Mouse (Mus musculus) midbrain, embryonic 16.5 days (tissue): Measurements from ENCODE around the gene Psmd14. TPM values are rescaled to one million over a fixed set of nuclear protein-coding genes. Genes with fewer than 3 reads are reported as not detected.

Experiments
- ATAC-seq: fragments of 200-750 bp; cut with Nextera tagmentation; 2 replicates; pipeline ENCODE4 v1.8.0; 2017; ENCODE audit warnings: moderate TSS enrichment
- H3K27ac ChIP-seq: fragments of 300-500 bp; sonication (generic); 2 replicates; pipeline ENCODE4 v1.5.1; 2014; ENCODE audit warnings: mild to moderate bottlenecking, low read length, mixed read lengths
- H3K27me3 ChIP-seq: fragments of 300-500 bp; sonication (generic); 2 replicates; pipeline ENCODE4 v1.6.1; 2014; ENCODE audit warnings: low read depth, low read length, mixed read lengths; ENCODE audit not compliant: control insufficient read depth, insufficient read depth
- H3K36me3 ChIP-seq: fragments of 300-500 bp; sonication (generic); 2 replicates; pipeline ENCODE4 v1.6.1; 2014; ENCODE audit warnings: mild to moderate bottlenecking, low read length, moderate library complexity, mixed read lengths; ENCODE audit not compliant: control insufficient read depth, insufficient read depth
- H3K4me1 ChIP-seq: fragments of 300-500 bp; sonication (generic); 2 replicates; pipeline ENCODE4 v1.6.1; 2014; ENCODE audit warnings: mild to moderate bottlenecking, low read length, mixed read lengths; ENCODE audit not compliant: control insufficient read depth, insufficient read depth
- H3K4me2 ChIP-seq: fragments of 300-500 bp; sonication (generic); 2 replicates; pipeline ENCODE4 v1.6.1; 2014; ENCODE audit warnings: mild to moderate bottlenecking, low read length, mixed read lengths
- H3K4me3 ChIP-seq: fragments of 300-500 bp; sonication (generic); 2 replicates; pipeline ENCODE4 v1.5.1; 2014; ENCODE audit warnings: low read depth, mild to moderate bottlenecking, low read length, moderate library complexity, mixed read lengths
- H3K9ac ChIP-seq: fragments of 300-500 bp; sonication (generic); 2 replicates; pipeline ENCODE4 v1.6.1; 2014; ENCODE audit warnings: low read depth, low read length, mixed read lengths
- H3K9me3 ChIP-seq: fragments of 300-500 bp; sonication (generic); replicated peaks from 2 replicates; pipeline ENCODE4 v1.6.1; 2014; ENCODE audit warnings: mild to moderate bottlenecking, low read length, mixed read lengths; ENCODE audit not compliant: control insufficient read depth, poor library complexity, severe bottlenecking
- WGBS: fragments of 180-500 bp; shearing (Covaris S2); extraction: QIAGEN DNeasy Blood & Tissue Kit; methylation state at CpG from one replicate; pipeline ENCODE4 v1.1.7; 2014; 5-methylcytosine and 5-hydroxymethylcytosine counted together
- polyA plus RNA-seq: library from polyadenylated mRNA; unstranded; fragments of >200 nt; fragmentation: Nextera tagmentation; extraction: Ambion mirVana; gene quantifications from 2 replicates; pipeline ENCODE4 v1.2.1, GENCODE M21; 2015

Psmd14 gene
- polyA plus RNA-seq, 1 experiment from 2014 or later, result 195 TPM

- Histone ChIP-seq H3K27me3 (peaks cover 41% of the 10 kb centered on the region), H3K4me2 (no peak overlapping the region), H3K36me3 (no peaks in the 10 kb centered on the region), H3K4me3 (no peak overlapping the region), H3K4me1 (peaks cover 18% of the 10 kb centered on the region), H3K9ac (no peak overlapping the region), H3K9me3 (no peaks in the 10 kb centered on the region; the same call in 1 of the 2 replicates), H3K27ac (no peak overlapping the region)
- no peak for ATAC-seq
- 20% methylated on average over 1 of the region's 1 CpGs for WGBS
Measured at GRCm38 (mm10) chr2:61813521-61813920, 102.0 kb downstream of the Psmd14 start.

GRCm38 (mm10) chr2:61814548-61815473 lies 103.3 kb downstream of the Psmd14 start:
- WGBS, result 2% methylated on average over 34 of the region's 50 CpGs
- peak overlapping the region; percentile 63 for H3K9ac ChIP-seq
- H3K4me1 ChIP-seq, result peaks cover 18% of the 10 kb centered on the region
- H3K27me3 ChIP-seq, result peaks cover 28% of the 10 kb centered on the region
- peak; percentile 89 for ATAC-seq
- 0 out of 2 replicates have a peak overlapping the region, but pooled peaks have one; percentile 69 for H3K27ac ChIP-seq
- H3K36me3 ChIP-seq, result no peaks in the 10 kb centered on the region
- H3K4me2 ChIP-seq, result peak overlapping the region; percentile 89
- H3K9me3 ChIP-seq, result no peaks in the 10 kb centered on the region; the same call in 1 of the 2 replicates
- H3K4me3 ChIP-seq, result peak overlapping the region; percentile 50

GRCm38 (mm10) chr2:61815583-61816313 lies 104.3 kb downstream of the Psmd14 start:
- peaks cover 19% of the 10 kb centered on the region for H3K27me3 ChIP-seq
- peaks cover 18% of the 10 kb centered on the region for H3K4me1 ChIP-seq
- no peaks in the 10 kb centered on the region for H3K9me3 ChIP-seq
- H3K4me3 ChIP-seq, result peak overlapping the region; percentile 50
- H3K27ac ChIP-seq, result peak overlapping the region; percentile 69
- WGBS, result 4% methylated on average over 65 of the region's 66 CpGs
- peak overlapping the region; percentile 89 for H3K4me2 ChIP-seq
- H3K36me3 ChIP-seq, result no peaks in the 10 kb centered on the region
- H3K9ac ChIP-seq, result peak overlapping the region; percentile 63
- peak; percentile 82 for ATAC-seq

GRCm38 (mm10) chr2:61818197-61818596 lies 106.7 kb downstream of the Psmd14 start:
- ATAC-seq, result no peak
- Histone ChIP-seq H3K4me2 (no peak overlapping the region), H3K4me3 (no peak overlapping the region), H3K4me1 (peaks cover 7% of the 10 kb centered on the region; the same call in 1 of the 2 replicates), H3K9me3 (no peaks in the 10 kb centered on the region), H3K27me3 (peaks cover 11% of the 10 kb centered on the region), H3K9ac (no peak overlapping the region), H3K36me3 (no peaks in the 10 kb centered on the region), H3K27ac (no peak overlapping the region)
- WGBS, result 90% methylated on average over 1 of the region's 1 CpGs

- H3K4me1 ChIP-seq, result peaks cover 5% of the 10 kb centered on the region; the same call in 1 of the 2 replicates
- ATAC-seq, result no peak
- peaks cover 3% of the 10 kb centered on the region; the same call in 1 of the 2 replicates for H3K27me3 ChIP-seq
- 80% methylated on average over 4 of the region's 4 CpGs for WGBS
- no peak overlapping the region for H3K4me2 ChIP-seq
- H3K27ac ChIP-seq, result no peak overlapping the region
- no peak overlapping the region for H3K9ac ChIP-seq
- no peak overlapping the region for H3K4me3 ChIP-seq
- H3K36me3 ChIP-seq, result no peaks in the 10 kb centered on the region
- H3K9me3 ChIP-seq, result no peaks in the 10 kb centered on the region
Measured at GRCm38 (mm10) chr2:61820203-61820602, 108.7 kb downstream of the Psmd14 start.

GRCm38 (mm10) chr2:61823426-61824140 lies 112.1 kb downstream of the Psmd14 start:
- H3K27ac ChIP-seq, result no peak overlapping the region
- H3K4me3 ChIP-seq, result no peak overlapping the region
- no peaks in the 10 kb centered on the region for H3K9me3 ChIP-seq
- H3K4me2 ChIP-seq, result no peak overlapping the region
- no peaks in the 10 kb centered on the region for H3K4me1 ChIP-seq
- H3K9ac ChIP-seq, result no peak overlapping the region
- no peaks in the 10 kb centered on the region for H3K27me3 ChIP-seq
- H3K36me3 ChIP-seq, result no peaks in the 10 kb centered on the region
- ATAC-seq, result no peak
- 83% methylated on average over 1 of the region's 1 CpGs for WGBS

- ATAC-seq, result no peak
Measured at GRCm38 (mm10) chr2:61837243-61837806, 125.8 kb downstream of the Psmd14 start.

More at GRCm38 (mm10) chr2:61837243-61837806, 125.8 kb downstream of the Psmd14 start:
- Histone ChIP-seq H3K9ac (no peak overlapping the region), H3K4me1 (no peaks in the 10 kb centered on the region), H3K4me2 (no peak overlapping the region), H3K27me3 (no peaks in the 10 kb centered on the region), H3K27ac (no peak overlapping the region), H3K9me3 (no peaks in the 10 kb centered on the region), H3K4me3 (no peak overlapping the region), H3K36me3 (no peaks in the 10 kb centered on the region)
- 74% methylated on average over 2 of the region's 2 CpGs for WGBS
